Mouse (Mus musculus): ENCODE measurements around the gene Abca9.

GRCm38 (mm10) chr11:110155985-110156384 is 12.0 kb downstream of the Abca9 start:
- no peak for TF ChIP-seq GATA1 (IDR thresholded peaks at IDR 0.05; ENCODE audit: borderline replicate concordance, low read length)
- no peak for TF ChIP-seq FLI1 (IDR thresholded peaks at IDR 0.05; ENCODE audit: low read length)

Data from megakaryocyte, embryonic 14.5 days (primary cell).